18 mouse cellular contexts compared by ENCODE assay signal in genomic region chr3:52503925-52504324, GRCm38 (mm10).
DNase-seq lines count a peak whose midpoint lies in the region.
"Had no signal": no experiment of that assay in that cellular context is flagged by ENCODE, and none has a peak within 500 bp of the region (broad histone marks: within the 10 kb centered on the region; RNA-seq: fewer than 3 reads in every experiment).

No protein-coding gene starts in this region.

- H3K4me3 ChIP-seq in hindbrain, embryonic 10.5 days, result no peak overlapping the region
- H3K4me3 ChIP-seq: embryonic facial prominence, embryonic 13.5 days; hindbrain, embryonic 12.5 days; midbrain, embryonic 12.5 days; neural tube, embryonic 13.5 days had no signal

- 88% methylated on average over 9 of the region's 9 CpGs for WGBS in hindbrain, embryonic 10.5 days

- H3K36me3 ChIP-seq in hindbrain, embryonic 10.5 days, result no peaks in the 10 kb centered on the region
- H3K36me3 ChIP-seq: embryonic facial prominence, embryonic 13.5 days; hindbrain, embryonic 12.5 days; midbrain, embryonic 12.5 days; neural tube, embryonic 13.5 days had no signal

- intact Hi-C loops in left cerebral cortex, postnatal 10 days (cut with DNase I), result no loop called here
- intact Hi-C loops in left cerebral cortex, postnatal 36 days (cut with DNase I), result loop anchor here (10.0 kb wide), 1 partner anchor 239 kb away; the partner anchor contains the start of gene Foxo1

- H3K9me3 ChIP-seq in hindbrain, embryonic 10.5 days, result peaks cover 9% of the 10 kb centered on the region

- DNase-seq in left cerebral cortex, adult 11 months (ENCODE audit: low spot score), result peak; percentile 48
- DNase-seq in left cerebral cortex, postnatal 10 days (ENCODE audit: extremely low spot score in 1 of 2, low spot score in 2 of 2), result no peak
- DNase-seq in layer of hippocampus, adult 8-10 months (ENCODE audit: low spot score in 2 of 2), result peak; percentile 35 to 47
- peak; percentile 41 to 50 for DNase-seq in left cerebral cortex, postnatal 36 days (ENCODE audit: low spot score in 2 of 2)
- DNase-seq in telencephalon, adult 2 months (ENCODE audit: low read depth, low spot score), result peak; percentile 73
- no peak for DNase-seq in hindbrain, embryonic 10.5 days (ENCODE audit: low spot score)
- no peak for DNase-seq in ovary, postnatal 14 days (ENCODE audit: low spot score)
- DNase-seq: cerebellum, adult 9-11 months; heart, postnatal 10 days; kidney, adult 18-20 months; spleen, adult 18-20 months; thymus, postnatal 4 days had no signal

- no peak overlapping the region for H3K27ac ChIP-seq in hindbrain, embryonic 10.5 days
- H3K27ac ChIP-seq: embryonic facial prominence, embryonic 13.5 days; hindbrain, embryonic 12.5 days; kidney, postnatal 0 days; liver, embryonic 14.5 days; midbrain, embryonic 12.5 days; neural tube, embryonic 13.5 days had no signal

- H3K27me3 ChIP-seq in hindbrain, embryonic 10.5 days (ENCODE audit: insufficient read depth, poor library complexity, severe bottlenecking), result no peaks in the 10 kb centered on the region
- H3K27me3 ChIP-seq: embryonic facial prominence, embryonic 13.5 days; hindbrain, embryonic 12.5 days; midbrain, embryonic 12.5 days; neural tube, embryonic 13.5 days had no signal

- H3K4me1 ChIP-seq in hindbrain, embryonic 10.5 days (replicated peaks), result peaks cover 8% of the 10 kb centered on the region
- H3K4me1 ChIP-seq: hindbrain, embryonic 12.5 days; midbrain, embryonic 12.5 days; neural tube, embryonic 13.5 days had no signal

Comparison
In these comparisons a context has a peak if more than half of its experiments do, and no peak if none do; other contexts are left out.
1. DNase-seq: peak in left cerebral cortex, adult 11 months (single experiment), layer of hippocampus, adult 8-10 months (2 of 2), left cerebral cortex, postnatal 36 days (2 of 2) and telencephalon, adult 2 months (single experiment); none in left cerebral cortex, postnatal 10 days (0 of 2), hindbrain, embryonic 10.5 days (single experiment) and ovary, postnatal 14 days (single experiment).